In the genomic region with DNA sequence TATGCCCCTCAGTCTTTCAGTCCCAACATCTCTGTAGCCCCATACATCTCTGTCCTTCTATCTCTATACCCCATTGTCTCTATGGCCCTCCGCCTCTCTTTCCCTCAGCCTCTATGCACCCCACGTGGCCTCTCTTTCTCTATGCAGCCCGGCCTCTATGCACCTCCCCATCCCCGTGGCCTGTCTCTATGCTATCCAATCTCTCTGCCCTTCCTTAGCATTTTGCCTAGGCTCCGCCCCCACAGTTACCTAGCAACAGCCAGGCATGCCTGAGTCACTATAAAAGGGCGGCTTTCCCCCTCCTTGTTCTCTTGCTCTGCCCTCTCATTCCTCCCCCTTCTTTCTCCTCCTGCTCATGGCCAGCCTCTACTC, we compare ENCODE assay signal across 1 mouse cellular context.
TF ChIP-seq lines count a peak whose summit lies in the region.

No protein-coding gene starts in this region.

TF ChIP-seq in CH12.LX, 34 proteins besides CTCF, POLR2A, EP300 and RAD21 (continued from another document):
- TF ChIP-seq MAZ (IDR thresholded peaks at IDR 0.05; ENCODE audit: low read depth, low read length) (no peak), KAT2A (IDR thresholded peaks at IDR 0.05; ENCODE audit: insufficient replicate concordance, low read length) (no peak), NELFE (IDR thresholded peaks at IDR 0.05; ENCODE audit: low read depth, low read length) (peak; percentile 40; the same call in 1 of the 2 replicates), TCF12 (IDR thresholded peaks at IDR 0.05; ENCODE audit: low read depth, low read length) (peak; percentile 51; the same call in 1 of the 2 replicates), IRF4 (IDR thresholded peaks at IDR 0.05; ENCODE audit: low read depth, low read length) (no peak), HCFC1 (IDR thresholded peaks at IDR 0.05; ENCODE audit: low read depth, low read length) (no peak), MXI1 (IDR thresholded peaks at IDR 0.05; ENCODE audit: low read depth, low read length) (peak; percentile 77; the same call in 1 of the 2 replicates), MYC (IDR thresholded peaks at IDR 0.05; ENCODE audit: low read depth, low read length) (peak; percentile 57; the same call in 1 of the 2 replicates), ELF1 (IDR thresholded peaks at IDR 0.05; ENCODE audit: low read depth, low read length) (no peak), USF2 (conservative IDR thresholded peaks at IDR 0.05; ENCODE audit: low read depth, low read length) (0 out of 2 replicates have a peak, but pooled peaks have one; percentile 22), TBP (conservative IDR thresholded peaks at IDR 0.05; ENCODE audit: low read depth, low read length) (peak; percentile 90; the same call in 1 of the 2 replicates), GABPA (IDR thresholded peaks at IDR 0.05; ENCODE audit: insufficient replicate concordance, low read depth, low read length) (no peak), MAX (IDR thresholded peaks at IDR 0.05; ENCODE audit: low read length) (peak; percentile 83), ZNF384 (IDR thresholded peaks at IDR 0.05; ENCODE audit: low read depth, low read length) (no peak), CHD1 (IDR thresholded peaks at IDR 0.05; ENCODE audit: low read depth, low read length) (no peak)
